Mouse (Mus musculus): ENCODE results near the gene Fam57a. TPM values are rescaled to one million over a fixed set of nuclear protein-coding genes. Genes with fewer than 3 reads are reported as not detected.

Gene Fam57a
- polyA plus RNA-seq (2012; ENCODE audit: low replicate concordance), result 1.1 and 1.4 TPM in 2 replicates

GRCm38 (mm10) chr11:76179495-76180145, at the start of gene Fam57a, which contains the start of gene Vps53:
TSS of gene Fam57a (plus strand) at chr11:76179671.
TSS of gene Vps53 (minus strand) at chr11:76179647.

GRCm38 (mm10) chr11:76217390-76217800, 37.9 kb downstream of the Fam57a start, which contains the start of the genes Dbil5 and Gemin4:
TSS of gene Dbil5 (plus strand) at chr11:76217608.
TSS of gene Gemin4 (minus strand) at chr11:76217664.

GRCm38 (mm10) chr11:76242901-76243810, 63.7 kb downstream of the Fam57a start, which contains the start of the genes Mrm3 and Glod4:
TSS of gene Mrm3 (plus strand) at chr11:76243715.
TSS of gene Glod4 (minus strand) at chr11:76243725.

Other genes starting within 250 kb of the Fam57a start
- gene Rph3al, start 241.2 kb upstream of the Fam57a start, polyA plus RNA-seq (2012; ENCODE audit: low replicate concordance), result 1.0 and 2.0 TPM in 2 replicates
- gene 1700016K19Rik, start 179.8 kb upstream of the Fam57a start, polyA plus RNA-seq (2012; ENCODE audit: low replicate concordance), result not detected in 2 replicates
- gene Rflnb, start 151.9 kb upstream of the Fam57a start, polyA plus RNA-seq (2012; ENCODE audit: low replicate concordance), result 4.4 and 5.5 TPM in 2 replicates
- gene Vps53, start within 50 bp of the Fam57a start, polyA plus RNA-seq (2012; ENCODE audit: low replicate concordance), result 8.7 and 17.2 TPM in 2 replicates
- 0.82 TPM in 1 of 2 replicates, not detected in the other for gene Dbil5, start 37.9 kb downstream of the Fam57a start, polyA plus RNA-seq (2012; ENCODE audit: low replicate concordance)
- gene Gemin4, start 38.0 kb downstream of the Fam57a start, polyA plus RNA-seq (2012; ENCODE audit: low replicate concordance), result 1.4 and 4.3 TPM in 2 replicates
- gene Mrm3, start 64.0 kb downstream of the Fam57a start, polyA plus RNA-seq (2012; ENCODE audit: low replicate concordance), result 9.7 and 11.2 TPM in 2 replicates
- 0.62 and 1.1 TPM in 2 replicates for gene Glod4, start 64.1 kb downstream of the Fam57a start, polyA plus RNA-seq (2012; ENCODE audit: low replicate concordance)
- 2.5 and 4.4 TPM in 2 replicates for gene Nxn, start 219.5 kb downstream of the Fam57a start, polyA plus RNA-seq (2012; ENCODE audit: low replicate concordance)
- gene Timm22, start 227.3 kb downstream of the Fam57a start, polyA plus RNA-seq (2012; ENCODE audit: low replicate concordance), result 7.1 and 13.8 TPM in 2 replicates